Mouse (Mus musculus) liver, adult 2 months (tissue): Measurements from ENCODE around the gene Pkn1. TPM values are rescaled to one million over a fixed set of nuclear protein-coding genes. Genes with fewer than 3 reads are reported as not detected.

ENCODE experiments used
- DNase-seq: peaks from one replicate; pipeline ENCODE4 v3.0.0-alpha.2; 2011; ENCODE audit warnings: low read depth, low spot score; ENCODE audit errors: extremely low read depth
- H3K27ac ChIP-seq: fragments of 200-500 bp; replicated peaks from 2 replicates; pipeline ENCODE4 v1.5.1; 2012; ENCODE audit warnings: low read depth, mild to moderate bottlenecking, control low read depth, inconsistent platforms, low read length; ENCODE audit not compliant: insufficient read depth
- H3K27me3 ChIP-seq: fragments of 200-500 bp; 2 replicates; pipeline ENCODE4 v1.6.1; 2012; ENCODE audit warnings: mild to moderate bottlenecking, moderate library complexity, low read length, inconsistent platforms; ENCODE audit not compliant: control insufficient read depth, insufficient read depth
- H3K36me3 ChIP-seq: fragments of 200-500 bp; 2 replicates; pipeline ENCODE4 v1.6.1; 2012; ENCODE audit warnings: low read length, inconsistent platforms; ENCODE audit not compliant: control insufficient read depth, insufficient read depth
- H3K4me1 ChIP-seq: fragments of 200-500 bp; 2 replicates; pipeline ENCODE4 v1.6.1; 2011; ENCODE audit warnings: low read length; ENCODE audit not compliant: control insufficient read depth, insufficient read depth
- H3K4me3 ChIP-seq: fragments of 200-500 bp; 2 replicates; pipeline ENCODE4 v1.5.1; 2011; ENCODE audit warnings: low read depth, mild to moderate bottlenecking, control low read depth, low read length, moderate library complexity; ENCODE audit not compliant: insufficient read depth
- H3K79me2 ChIP-seq: fragments of 200-500 bp; 2 replicates; pipeline ENCODE4 v1.6.1; 2012; ENCODE audit warnings: inconsistent platforms, mild to moderate bottlenecking, low read length, moderate library complexity; ENCODE audit not compliant: control insufficient read depth, insufficient read depth
- H3K9ac ChIP-seq: fragments of 200-500 bp; 2 replicates; pipeline ENCODE4 v1.6.1; 2012; ENCODE audit warnings: low read depth, mild to moderate bottlenecking, control low read depth, inconsistent platforms, low read length
- CTCF ChIP-seq: fragments of 200-500 bp; IDR thresholded peaks from 2 replicates; pipeline ENCODE4 v1.5.1; 2011; ENCODE audit warnings: low read depth, low read length, control low read depth
- POLR2A ChIP-seq: fragments of 200-500 bp; IDR thresholded peaks from 2 replicates; pipeline ENCODE4 v1.6.1; 2011; ENCODE audit warnings: low read length, control low read depth; ENCODE audit not compliant: insufficient read depth; ENCODE audit errors: extremely low read depth
- WGBS: fragments of 180-500 bp; shearing (Covaris S2); methylation state at CpG from one replicate; pipeline ENCODE4 v1.1.7; 2018; 5-methylcytosine and 5-hydroxymethylcytosine counted together
- polyA plus RNA-seq: library from polyadenylated mRNA; depleted of rRNA; stranded (reverse); fragments of >200 nt; gene quantifications from 2 replicates; pipeline ENCODE4 v1.2.3, GENCODE M21; 2012
- total RNA-seq: library from RNA; depleted of rRNA; stranded (reverse); fragments of >200 nt; gene quantifications from 2 replicates; pipeline ENCODE4 v1.2.3, GENCODE M21; 2014

Gene Pkn1
- total and polyA plus RNA-seq, 2 experiments = 17.3 to 28.8 TPM

DNA sequence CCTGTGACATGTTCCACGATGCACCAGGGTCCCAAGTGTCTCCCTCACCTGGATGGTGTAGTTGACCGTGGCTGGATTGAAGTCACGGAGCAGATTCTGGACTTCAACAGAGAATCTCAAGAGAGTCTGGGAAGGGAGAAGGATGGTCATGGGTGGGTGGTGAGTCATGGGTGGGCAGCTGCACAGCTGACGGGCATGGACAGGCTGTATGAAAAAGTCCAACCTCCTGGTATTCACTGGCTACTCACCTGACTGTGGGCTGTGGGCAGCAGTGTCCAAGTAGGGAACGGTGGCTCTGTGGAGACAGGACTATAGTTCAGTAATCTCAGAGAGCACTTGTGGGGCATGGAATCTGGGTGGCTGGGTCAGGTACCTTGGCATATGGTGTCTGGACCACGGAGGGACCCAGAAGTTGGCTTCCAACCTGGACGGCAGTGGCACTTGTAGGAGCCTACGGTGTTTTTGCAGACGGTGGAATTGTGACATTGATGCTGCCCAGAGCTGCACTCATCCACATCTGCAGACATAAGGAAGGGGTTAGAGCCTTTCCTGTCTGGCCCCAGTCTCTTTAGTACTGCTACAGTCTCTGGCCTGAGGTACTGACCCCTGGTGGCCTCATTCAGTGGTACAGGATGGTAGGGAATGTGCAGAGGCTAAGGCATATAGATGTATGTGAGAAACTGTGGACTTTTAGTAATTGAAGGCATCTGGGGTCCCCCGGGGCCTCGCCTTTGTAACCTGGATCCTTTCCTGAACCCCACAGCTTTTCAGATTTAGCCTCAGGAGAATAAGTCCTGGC is 30.2 kb upstream of the Pkn1 start:
- peak; percentile 51 for TF ChIP-seq CTCF
- TF ChIP-seq POLR2A = no peak
- DNase-seq = no peak
- peaks cover 3% of the 10 kb centered on the region for H3K36me3 ChIP-seq
- no peaks in the 10 kb centered on the region for H3K4me1 ChIP-seq
- H3K79me2 ChIP-seq = no peaks in the 10 kb centered on the region
- WGBS = 84% methylated on average over 11 of the region's 11 CpGs
- no peak overlapping the region for H3K27ac ChIP-seq
- no peaks in the 10 kb centered on the region for H3K27me3 ChIP-seq
- no peak overlapping the region for H3K9ac ChIP-seq
- no peak overlapping the region for H3K4me3 ChIP-seq

DNA sequence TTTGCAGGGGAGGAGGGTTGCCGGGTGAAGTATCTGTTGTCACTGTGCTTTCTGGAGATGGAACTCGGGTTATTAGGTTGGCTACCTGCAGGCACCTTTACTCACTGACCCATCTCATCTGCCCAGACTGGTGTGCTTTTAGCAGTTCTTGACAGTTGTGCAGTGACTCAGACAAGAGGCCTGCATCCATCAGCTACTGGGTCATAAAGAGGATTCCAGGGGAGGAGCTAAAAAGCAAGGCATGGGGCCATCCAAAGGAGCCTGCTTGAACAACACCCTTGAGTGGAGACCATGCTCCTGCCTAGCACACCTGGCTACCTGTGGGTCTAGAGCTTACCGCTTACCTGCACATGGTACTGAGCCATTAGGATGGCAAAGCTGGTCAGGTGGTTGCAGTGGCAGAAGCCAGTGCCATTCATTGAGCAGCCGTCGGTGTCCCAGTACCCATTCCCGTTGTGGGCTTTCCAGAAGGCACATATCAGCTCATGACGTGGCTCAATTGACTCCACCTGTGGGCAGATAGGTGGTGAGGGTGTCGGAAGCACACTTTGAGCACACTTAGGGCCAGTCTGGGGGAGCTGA is 26.6 kb upstream of the Pkn1 start:
- H3K27ac ChIP-seq = no peak overlapping the region
- no peaks in the 10 kb centered on the region for H3K27me3 ChIP-seq
- H3K36me3 ChIP-seq = peaks cover 21% of the 10 kb centered on the region
- 96% methylated on average over 8 of the region's 8 CpGs for WGBS
- H3K4me3 ChIP-seq = no peak overlapping the region
- no peaks in the 10 kb centered on the region for H3K4me1 ChIP-seq
- no peak overlapping the region for H3K9ac ChIP-seq
- no peak for DNase-seq
- TF ChIP-seq POLR2A = no peak
- TF ChIP-seq CTCF = no peak
- no peaks in the 10 kb centered on the region for H3K79me2 ChIP-seq

DNA sequence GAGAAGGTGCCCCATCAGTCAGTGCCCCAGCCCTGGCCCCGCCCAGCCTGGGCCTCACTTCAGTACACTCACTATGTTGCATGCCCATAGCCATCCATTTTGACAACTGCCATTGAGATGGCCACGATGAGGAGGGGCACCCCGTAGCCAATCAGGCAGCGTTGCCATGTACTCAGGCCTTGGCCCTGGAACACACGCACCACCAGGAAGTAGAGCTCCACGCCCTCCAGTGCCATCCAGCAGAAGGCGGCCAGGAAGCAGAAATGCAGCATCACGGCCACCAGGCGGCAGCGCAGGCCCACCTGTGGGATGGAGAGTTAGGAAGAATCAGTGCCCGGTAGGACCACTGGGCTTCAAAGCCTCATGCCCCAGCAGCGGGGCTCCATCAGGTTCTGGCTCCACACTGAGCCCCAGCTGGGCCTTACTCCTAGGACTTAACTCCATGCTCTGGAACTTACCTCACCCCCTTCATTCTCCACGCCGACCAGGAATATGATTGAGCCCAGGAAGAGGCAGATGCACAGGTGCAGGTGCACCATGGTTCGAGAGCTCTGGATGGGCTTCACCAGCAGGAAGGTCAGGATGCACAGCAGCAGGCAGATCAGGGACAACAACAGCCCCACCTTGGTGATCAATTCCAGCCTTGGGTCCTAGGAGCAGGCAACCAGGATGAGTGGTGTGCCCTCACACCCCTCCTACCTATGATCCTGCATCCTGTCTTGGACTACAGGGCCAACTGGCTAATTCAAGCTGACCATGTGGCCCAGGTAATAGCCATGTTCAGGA is 25.9 kb upstream of the Pkn1 start:
- no peak overlapping the region for H3K4me3 ChIP-seq
- H3K9ac ChIP-seq = no peak overlapping the region
- H3K36me3 ChIP-seq = peaks cover 27% of the 10 kb centered on the region
- no peak for TF ChIP-seq POLR2A
- TF ChIP-seq CTCF = peak; percentile 83
- H3K79me2 ChIP-seq = no peaks in the 10 kb centered on the region
- WGBS = 60% methylated on average over 15 of the region's 15 CpGs
- no peak for DNase-seq
- no peaks in the 10 kb centered on the region for H3K4me1 ChIP-seq
- H3K27ac ChIP-seq = no peak overlapping the region
- H3K27me3 ChIP-seq = no peaks in the 10 kb centered on the region

DNA sequence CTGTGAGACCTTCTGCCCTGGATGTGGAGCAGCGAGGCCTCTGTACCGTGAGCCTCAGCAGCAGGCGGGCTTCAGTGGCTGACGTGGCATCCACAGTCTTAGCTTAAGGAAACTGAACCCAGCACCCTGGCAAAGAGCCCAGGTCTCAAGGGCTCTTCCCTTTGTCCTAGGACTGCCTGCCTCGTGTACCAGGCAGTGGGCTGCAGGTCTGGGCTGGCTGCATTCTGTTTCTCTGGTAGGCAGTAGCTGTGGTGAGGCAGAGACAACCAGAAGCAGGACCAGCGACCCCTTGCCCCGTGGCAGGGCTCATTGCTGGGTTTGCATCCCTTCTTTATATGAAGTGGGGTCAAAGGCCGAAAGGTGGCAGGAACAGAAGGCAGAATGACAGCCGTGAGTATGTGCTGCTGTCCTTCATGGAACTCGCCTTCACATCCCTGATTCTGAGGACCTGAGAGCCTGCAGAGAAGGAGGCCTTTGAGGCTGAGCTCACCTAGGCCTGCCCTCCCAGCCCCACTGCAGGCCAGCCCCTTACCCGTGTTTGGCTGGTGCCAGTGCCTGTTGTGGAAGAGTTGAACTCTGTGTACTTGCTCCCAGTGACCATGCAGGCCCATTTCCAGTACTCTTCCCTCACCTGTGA is 24.6 kb upstream of the Pkn1 start:
- H3K9ac ChIP-seq = no peak overlapping the region
- no peak for TF ChIP-seq CTCF
- TF ChIP-seq POLR2A = no peak
- H3K27me3 ChIP-seq = no peaks in the 10 kb centered on the region
- no peak for DNase-seq
- 73% methylated on average over 11 of the region's 11 CpGs for WGBS
- 0 out of 2 replicates have a peak, but pooled peaks cover under 1% of the 10 kb centered on the region for H3K79me2 ChIP-seq
- H3K4me1 ChIP-seq = no peaks in the 10 kb centered on the region
- peaks cover 29% of the 10 kb centered on the region for H3K36me3 ChIP-seq
- no peak overlapping the region for H3K27ac ChIP-seq
- H3K4me3 ChIP-seq = no peak overlapping the region

DNA sequence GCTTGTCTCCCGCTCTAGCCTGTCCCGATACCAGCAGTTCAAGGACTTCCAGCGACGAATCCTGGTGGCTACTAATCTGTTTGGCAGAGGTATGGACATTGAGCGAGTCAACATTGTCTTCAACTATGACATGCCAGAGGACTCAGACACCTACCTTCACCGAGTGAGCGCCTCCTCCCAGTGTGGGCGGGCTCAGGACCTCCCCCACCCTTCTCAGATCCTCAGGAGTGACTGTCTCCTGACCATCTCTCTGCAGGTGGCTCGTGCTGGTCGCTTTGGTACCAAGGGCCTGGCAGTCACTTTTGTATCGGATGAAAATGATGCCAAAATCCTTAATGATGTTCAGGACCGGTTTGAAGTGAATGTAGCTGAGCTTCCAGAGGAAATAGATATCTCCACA is 23.7 kb upstream of the Pkn1 start:
- no peak for DNase-seq
- Histone ChIP-seq H3K4me1 (no peaks in the 10 kb centered on the region), H3K79me2 (peaks cover 4% of the 10 kb centered on the region; the same call in 1 of the 2 replicates), H3K27me3 (no peaks in the 10 kb centered on the region), H3K36me3 (peaks cover 29% of the 10 kb centered on the region), H3K27ac (no peak overlapping the region), H3K4me3 (no peak overlapping the region), H3K9ac (no peak overlapping the region)
- no peak for TF ChIP-seq POLR2A
- no peak for TF ChIP-seq CTCF
- 89% methylated on average over 12 of the region's 12 CpGs for WGBS
